Mouse (Mus musculus): Measurements from ENCODE around the gene Hist1h2bg.

- TF ChIP-seq POLR2A (IDR thresholded peaks at IDR 0.05; ENCODE audit: insufficient read depth, low read depth, low read length) (no peak), CTCF (IDR thresholded peaks at IDR 0.05; ENCODE audit: insufficient read depth, low read depth, low read length) (no peak)
Observed at GRCm38 (mm10) chr13:23562699-23563462, 8.3 kb upstream of the Hist1h2bg start.

All from olfactory bulb, adult 2 months (tissue).